Mouse (Mus musculus): ENCODE measurements around the gene Rsrp1.

The Rsrp1 gene

DNA sequence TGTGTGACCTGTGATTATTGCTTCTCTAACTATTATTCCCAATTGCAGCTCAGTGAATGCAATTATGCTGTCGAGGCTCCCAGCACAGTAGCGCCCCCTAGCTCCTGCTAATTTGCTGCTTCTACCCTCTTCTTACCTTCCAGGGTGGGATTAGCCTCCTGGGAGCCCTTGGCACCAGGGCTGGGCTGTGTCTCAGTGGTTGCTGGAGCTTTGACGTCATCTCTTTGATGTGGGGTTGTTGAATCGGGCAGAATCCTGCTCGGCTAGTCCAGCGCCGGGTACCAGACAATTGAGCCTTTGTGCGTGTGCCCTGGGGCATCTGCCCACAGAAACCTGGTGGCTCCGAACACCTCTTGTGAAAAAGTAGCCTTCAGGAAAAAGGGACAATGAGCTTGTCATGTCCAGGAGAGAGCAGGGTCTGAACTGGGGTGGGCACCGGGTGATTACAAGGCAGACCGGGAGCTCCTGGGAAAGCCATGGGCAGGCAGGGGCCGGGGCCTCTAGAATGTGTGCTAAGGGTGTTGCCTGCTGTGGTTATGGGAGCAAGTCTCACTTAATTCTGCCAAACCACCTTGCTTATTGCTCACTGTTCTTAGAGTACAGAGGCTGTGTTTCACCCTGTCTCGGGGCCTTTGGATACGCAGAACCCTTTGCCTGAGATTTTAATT lies 52.0 kb downstream of the Rsrp1 start:
- DNase-seq: no peak

- no peak for DNase-seq
Measured at GRCm38 (mm10) chr4:134975929-134976308, 52.5 kb downstream of the Rsrp1 start.

Measured in cerebellum, adult 9-10 months (tissue).